23 mouse cellular contexts compared by ENCODE assay signal in the genomic region with DNA sequence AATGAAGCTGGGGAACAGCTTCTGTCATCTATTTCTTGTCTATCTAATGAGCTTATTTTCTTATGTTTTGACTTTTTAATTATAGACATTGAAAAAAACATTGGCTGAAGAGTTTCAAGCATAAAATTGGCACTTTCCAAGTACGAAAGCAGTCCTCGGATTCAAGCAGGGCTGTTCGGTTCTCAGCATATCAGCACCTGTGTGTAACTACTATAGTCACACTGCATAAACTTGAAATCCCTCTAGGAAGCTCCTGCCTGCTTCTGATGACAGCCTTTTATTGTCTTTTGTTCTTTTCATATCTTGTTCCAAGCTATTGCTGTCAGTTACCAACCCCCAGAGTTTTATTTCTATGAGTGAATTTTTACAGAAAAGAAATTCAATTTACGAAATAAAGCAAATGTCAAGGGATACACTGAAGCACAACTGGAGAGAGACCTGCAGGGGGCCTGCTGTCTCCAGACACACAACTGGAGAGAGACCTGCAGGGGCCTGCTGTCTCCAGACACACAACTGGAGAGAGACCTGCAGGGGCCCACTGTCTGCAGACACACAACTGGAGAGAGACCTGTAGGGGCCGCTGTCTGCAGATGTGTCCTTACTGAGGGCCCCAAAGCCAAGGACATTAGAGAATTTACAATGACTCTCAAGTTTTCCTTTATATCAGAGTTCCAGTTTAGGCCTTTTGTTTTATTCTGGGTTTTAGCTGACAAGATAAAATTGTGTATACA.
DNase-seq lines count a peak whose midpoint lies in the region; ATAC-seq and TF ChIP-seq lines count a peak whose summit lies in the region.
"Had no signal": no experiment of that assay in that cellular context is flagged by ENCODE, and none has a peak within 500 bp of the region (broad histone marks: within the 10 kb centered on the region; RNA-seq: fewer than 3 reads in every experiment).

No protein-coding gene starts in this region.

- peaks cover 3% of the 10 kb centered on the region; the same call in 1 of the 2 replicates for H3K4me1 ChIP-seq in kidney, postnatal 0 days (replicated peaks; ENCODE audit: insufficient read depth, low read length)
- H3K4me1 ChIP-seq in kidney, embryonic 16.5 days (ENCODE audit: insufficient read depth, low read length): no peaks in the 10 kb centered on the region
- H3K4me1 ChIP-seq: forebrain, embryonic 12.5 days; hindbrain, embryonic 15.5 days; limb, embryonic 10.5 days had no signal

- TF ChIP-seq CTCF in kidney, postnatal 0 days (IDR thresholded peaks at IDR 0.05; ENCODE audit: low read depth): peak; percentile 8; the same call in 1 of the 2 replicates

- no peak overlapping the region for H3K9ac ChIP-seq in kidney, postnatal 0 days (ENCODE audit: low read depth, low read length)
- no peak overlapping the region for H3K9ac ChIP-seq in kidney, embryonic 16.5 days (replicated peaks; ENCODE audit: low read length)
- H3K9ac ChIP-seq: forebrain, embryonic 12.5 days; hindbrain, embryonic 15.5 days; liver, embryonic 13.5 days had no signal

- no peak overlapping the region for H3K4me2 ChIP-seq in kidney, postnatal 0 days (ENCODE audit: low read length)
- no peak overlapping the region for H3K4me2 ChIP-seq in kidney, embryonic 16.5 days (replicated peaks; ENCODE audit: low read depth, low read length)
- H3K4me2 ChIP-seq: forebrain, embryonic 12.5 days; hindbrain, embryonic 15.5 days; liver, embryonic 13.5 days had no signal

- no peaks in the 10 kb centered on the region for H3K9me3 ChIP-seq in kidney, postnatal 0 days (replicated peaks; ENCODE audit: low read length)
- H3K9me3 ChIP-seq in kidney, embryonic 16.5 days (ENCODE audit: low read length): no peaks in the 10 kb centered on the region
- H3K9me3 ChIP-seq: forebrain, embryonic 12.5 days; hindbrain, embryonic 15.5 days; limb, embryonic 10.5 days; liver, embryonic 13.5 days had no signal

- whole genome bisulfite sequencing in kidney, postnatal 0 days: 83% methylated on average over 5 of the region's 5 CpGs
- WGBS in kidney, embryonic 16.5 days: 89% methylated on average over 5 of the region's 5 CpGs

- no peaks in the 10 kb centered on the region for H3K27me3 ChIP-seq in kidney, postnatal 0 days (ENCODE audit: insufficient read depth, low read length)
- no peaks in the 10 kb centered on the region for H3K27me3 ChIP-seq in kidney, embryonic 16.5 days (ENCODE audit: insufficient read depth, low read length)
- H3K27me3 ChIP-seq: forebrain, embryonic 12.5 days; hindbrain, embryonic 15.5 days; liver, embryonic 13.5 days had no signal

- no peak overlapping the region for H3K4me3 ChIP-seq in kidney, postnatal 0 days (replicated peaks; ENCODE audit: low read depth, low read length)
- no peak overlapping the region for H3K4me3 ChIP-seq in kidney, embryonic 16.5 days (ENCODE audit: low read length)
- H3K4me3 ChIP-seq: forebrain, embryonic 12.5 days; hindbrain, embryonic 15.5 days; left cerebral cortex, adult 2 months; limb, embryonic 10.5 days; liver, embryonic 13.5 days; myocyte had no signal

- peak; percentile 73 for ATAC-seq in frontal cortex, adult (ENCODE audit: low TSS enrichment)
- ATAC-seq in kidney, postnatal 0 days (replicated peaks; ENCODE audit: low FRiP score, low read depth): no peak
- ATAC-seq in kidney, embryonic 16.5 days (ENCODE audit: low FRiP score, low TSS enrichment): no peak
- ATAC-seq: activated CD4-positive, CD25-positive, alpha-beta regulatory T cell, adult 4 months had no signal

- DNase-seq in frontal cortex, postnatal 10 days (ENCODE audit: low spot score in 2 of 2): no peak
- no peak for DNase-seq in kidney, postnatal 0 days (ENCODE audit: low spot score)
- peak; percentile 5 for DNase-seq in ES-CJ7 (ENCODE audit: low read depth, low spot score)
- peak; percentile 24 for DNase-seq in brain, adult 2 months (ENCODE audit: low read depth, low spot score)
- DNase-seq in right cerebral cortex, adult 18-20 months: no peak
- no peak for DNase-seq in urinary bladder, postnatal 14 days (ENCODE audit: low spot score)
- DNase-seq: B cell, adult 2 months; cerebellum, adult 2 months; gastrocnemius, postnatal 25 days; heart, postnatal 36 days; kidney, adult 18-20 months; kidney, postnatal 14 days; liver, embryonic 13.5 days; midbrain, embryonic 14.5 days; right cerebral cortex, postnatal 4 days had no signal

- no peaks in the 10 kb centered on the region for H3K36me3 ChIP-seq in kidney, postnatal 0 days (ENCODE audit: insufficient read depth, low read length)
- H3K36me3 ChIP-seq in kidney, embryonic 16.5 days (ENCODE audit: insufficient read depth, low read length): no peaks in the 10 kb centered on the region
- H3K36me3 ChIP-seq: forebrain, embryonic 12.5 days; hindbrain, embryonic 15.5 days; limb, embryonic 10.5 days; liver, embryonic 13.5 days had no signal

- H3K27ac ChIP-seq in kidney, postnatal 0 days: no peak overlapping the region
- H3K27ac ChIP-seq in kidney, embryonic 16.5 days (ENCODE audit: low read length): no peak overlapping the region
- H3K27ac ChIP-seq: forebrain, embryonic 12.5 days; hindbrain, embryonic 15.5 days; left cerebral cortex, adult 2 months; limb, embryonic 10.5 days; liver, embryonic 13.5 days had no signal

Comparison
In these comparisons a context has a peak if more than half of its experiments do, and no peak if none do; other contexts are left out.
1. DNase-seq: peak in ES-CJ7 (single experiment) and brain, adult 2 months (single experiment); none in frontal cortex, postnatal 10 days (0 of 2), kidney, postnatal 0 days (single experiment), right cerebral cortex, adult 18-20 months (single experiment) and urinary bladder, postnatal 14 days (single experiment).